Mouse (Mus musculus) thymus, adult 2 months (tissue): ENCODE data around the gene Phtf2.

Source experiments
- CTCF ChIP-seq: fragments of 200-500 bp; IDR thresholded peaks from 2 replicates; pipeline ENCODE4 v1.5.1; 2012; ENCODE audit warnings: mild to moderate bottlenecking, control low read depth, low read length, moderate library complexity, borderline replicate concordance; ENCODE audit not compliant: control insufficient read depth, poor library complexity, insufficient read depth; ENCODE audit errors: extremely low read depth
- POLR2A ChIP-seq: fragments of 200-500 bp; IDR thresholded peaks from 2 replicates; pipeline ENCODE4 v1.6.1; 2012; ENCODE audit warnings: mild to moderate bottlenecking, low read length, control low read depth, moderate library complexity; ENCODE audit not compliant: control insufficient read depth, poor library complexity, insufficient read depth; ENCODE audit errors: extremely low read depth

GRCm38 (mm10) chr5:20795932-20796331 is 86.0 kb downstream of the Phtf2 start:
- TF ChIP-seq CTCF (no peak), POLR2A (no peak)
